Mouse (Mus musculus): Measurements from ENCODE around the gene Vps26a. TPM values are rescaled to one million over a fixed set of nuclear protein-coding genes. Genes with fewer than 3 reads are reported as not detected.

Gene Vps26a
- polyA plus RNA-seq, 1 experiment from 2014 or later, result 105 TPM

DNA sequence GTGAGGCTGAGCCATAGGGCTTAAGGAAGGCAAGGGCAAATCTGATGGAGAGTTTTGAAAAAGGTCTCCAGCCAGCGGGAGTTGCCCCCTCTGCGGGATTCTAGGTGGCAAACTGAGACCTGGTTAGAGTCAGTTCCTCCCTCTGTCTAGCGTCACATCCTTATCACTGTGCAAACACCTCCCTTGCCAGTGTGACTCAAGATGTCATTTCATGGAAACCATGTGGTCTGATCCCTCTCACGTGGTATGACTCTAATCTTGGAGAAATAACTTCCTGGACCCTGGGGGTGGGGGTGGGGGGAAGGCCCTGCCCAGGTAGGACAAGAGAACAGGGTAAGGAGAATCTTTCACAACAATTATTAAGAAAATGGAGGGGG lies 73.0 kb downstream of the Vps26a start:
- Histone ChIP-seq H3K9me3 (ENCODE audit: control insufficient read depth, low read length) (no peaks in the 10 kb centered on the region), H3K27ac (ENCODE audit: low read depth, low read length) (no peak overlapping the region), H3K9ac (ENCODE audit: low read length) (no peak overlapping the region), H3K4me1 (ENCODE audit: control insufficient read depth, insufficient read depth, low read length) (no peaks in the 10 kb centered on the region), H3K27me3 (ENCODE audit: control insufficient read depth, insufficient read depth, low read length) (no peaks in the 10 kb centered on the region), H3K4me3 (ENCODE audit: low read depth, low read length) (no peak overlapping the region), H3K36me3 (ENCODE audit: control insufficient read depth, insufficient read depth, low read length) (no peaks in the 10 kb centered on the region), H3K4me2 (ENCODE audit: low read depth) (no peak overlapping the region)
- ATAC-seq (ENCODE audit: insufficient read depth, low FRiP score, low TSS enrichment), result no peak
- WGBS, result 49% methylated on average over 4 of the region's 4 CpGs
- no peak for DNase-seq (ENCODE audit: low spot score)

DNA sequence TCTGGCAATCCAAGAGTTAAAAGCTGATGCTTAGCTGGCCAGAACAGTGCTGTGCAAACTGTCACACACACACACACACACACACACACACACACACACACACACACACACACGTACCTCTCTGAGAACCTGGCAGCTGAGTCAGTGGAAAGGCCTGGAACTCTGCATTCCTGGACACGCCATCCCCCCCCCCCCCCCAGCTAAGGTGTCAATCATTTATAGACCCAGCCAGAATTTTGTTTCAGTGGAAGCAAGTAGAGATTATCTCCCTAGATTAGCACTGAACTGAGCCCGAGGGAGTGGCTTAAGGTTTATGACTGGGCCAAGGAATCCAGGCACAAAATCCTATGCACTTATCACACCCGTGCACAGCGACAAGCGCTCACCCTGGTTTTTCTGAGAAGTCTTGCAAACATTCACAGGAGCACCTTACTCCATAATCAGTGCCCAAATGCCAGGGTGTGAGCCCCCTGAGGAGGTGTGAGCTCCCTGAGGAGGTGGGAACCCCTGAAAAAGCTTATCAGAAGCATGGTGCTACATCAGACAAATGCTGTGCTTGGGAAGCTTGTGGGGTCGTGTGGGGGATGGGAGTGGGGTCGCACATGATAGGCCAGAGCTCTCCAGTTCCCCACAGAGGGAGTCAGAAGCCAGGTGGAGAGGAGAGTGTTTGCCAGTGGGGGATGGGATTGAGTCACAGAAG lies 73.5 kb downstream of the Vps26a start:
- Histone ChIP-seq H3K4me1 (ENCODE audit: control insufficient read depth, insufficient read depth, low read length) (no peaks in the 10 kb centered on the region), H3K27me3 (ENCODE audit: control insufficient read depth, insufficient read depth, low read length) (no peaks in the 10 kb centered on the region), H3K36me3 (ENCODE audit: control insufficient read depth, insufficient read depth, low read length) (no peaks in the 10 kb centered on the region), H3K9ac (ENCODE audit: low read length) (no peak overlapping the region), H3K4me3 (ENCODE audit: low read depth, low read length) (no peak overlapping the region), H3K9me3 (ENCODE audit: control insufficient read depth, low read length) (no peaks in the 10 kb centered on the region), H3K27ac (ENCODE audit: low read depth, low read length) (no peak overlapping the region), H3K4me2 (ENCODE audit: low read depth) (no peak overlapping the region)
- 41% methylated on average over 8 of the region's 8 CpGs for WGBS
- ATAC-seq (ENCODE audit: insufficient read depth, low FRiP score, low TSS enrichment) (no peak), DNase-seq (ENCODE audit: low spot score) (no peak)

DNA sequence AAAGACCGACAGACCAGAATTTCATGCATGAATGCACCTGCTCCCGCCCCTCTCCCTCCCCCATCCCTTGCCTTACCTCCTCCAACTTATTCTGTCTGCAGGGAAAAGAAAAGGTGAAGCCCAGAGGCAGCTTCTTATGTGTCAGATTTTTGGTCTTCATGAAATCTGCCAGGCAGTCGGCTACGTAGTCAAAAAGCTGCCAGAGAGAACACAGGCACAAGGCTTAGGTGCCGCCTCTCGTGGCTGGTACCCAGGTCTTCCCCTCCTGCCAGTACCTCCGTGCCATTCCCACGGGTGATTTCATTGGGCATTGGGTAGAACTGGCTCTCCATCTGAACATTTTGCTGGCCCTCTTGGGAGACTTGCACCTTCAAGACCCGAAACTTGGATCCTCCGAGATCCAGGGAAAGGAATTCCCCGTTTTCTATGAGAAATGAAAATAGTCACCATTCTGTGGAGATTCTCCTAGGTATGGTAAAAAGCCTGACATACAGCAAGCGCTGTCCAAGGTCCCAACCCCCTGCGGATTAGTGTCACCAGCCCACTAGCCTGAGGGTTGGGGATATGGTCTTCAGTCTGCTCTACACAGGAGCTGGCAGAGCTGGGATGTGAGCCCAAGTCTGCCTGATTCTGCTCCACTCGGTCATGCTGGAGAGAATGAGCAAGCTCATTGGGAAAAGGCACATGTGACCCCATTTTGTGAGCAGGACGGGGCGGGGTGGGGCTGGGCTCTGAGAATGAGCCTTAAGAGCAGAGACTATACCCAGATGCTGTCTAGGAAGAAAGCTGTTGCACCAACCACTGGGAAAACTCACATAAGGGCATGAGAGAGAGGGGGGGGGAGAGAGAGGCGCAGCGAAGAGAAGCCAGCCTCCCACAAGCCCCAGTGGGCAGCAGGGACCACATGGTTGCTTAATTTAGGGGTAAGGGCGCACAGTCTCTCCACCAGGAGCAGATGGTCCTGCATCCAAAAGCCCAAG lies 74.9 kb downstream of the Vps26a start:
- Histone ChIP-seq H3K27me3 (ENCODE audit: control insufficient read depth, insufficient read depth, low read length) (no peaks in the 10 kb centered on the region), H3K4me2 (ENCODE audit: low read depth) (no peak overlapping the region), H3K27ac (ENCODE audit: low read depth, low read length) (no peak overlapping the region), H3K36me3 (ENCODE audit: control insufficient read depth, insufficient read depth, low read length) (no peaks in the 10 kb centered on the region), H3K4me3 (ENCODE audit: low read depth, low read length) (no peak overlapping the region), H3K9ac (ENCODE audit: low read length) (no peak overlapping the region), H3K9me3 (ENCODE audit: control insufficient read depth, low read length) (no peaks in the 10 kb centered on the region), H3K4me1 (ENCODE audit: control insufficient read depth, insufficient read depth, low read length) (no peaks in the 10 kb centered on the region)
- DNase-seq (ENCODE audit: low spot score) (no peak), ATAC-seq (ENCODE audit: insufficient read depth, low FRiP score, low TSS enrichment) (no peak)
- 72% methylated on average over 19 of the region's 19 CpGs for WGBS

DNA sequence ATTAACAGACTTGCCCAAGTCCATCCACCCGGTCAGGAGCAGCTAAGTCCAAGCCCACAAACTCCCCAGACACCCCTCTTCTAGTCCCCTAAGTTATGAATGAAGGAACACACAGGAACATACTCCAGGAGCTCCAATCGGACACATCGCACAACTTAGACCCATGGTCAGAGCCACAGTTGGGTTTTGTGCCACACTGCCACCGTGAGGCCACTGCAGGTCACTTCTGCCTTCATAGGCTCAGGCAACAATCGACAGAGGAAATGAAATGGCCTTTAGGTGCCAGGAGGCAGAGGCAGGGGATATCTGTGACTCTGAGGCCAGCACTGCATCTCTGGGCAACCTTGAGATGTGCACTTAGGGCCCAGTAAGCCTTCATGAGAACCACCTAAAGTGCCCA lies 75.7 kb downstream of the Vps26a start:
- H3K9me3 ChIP-seq (ENCODE audit: control insufficient read depth, low read length), result no peaks in the 10 kb centered on the region
- H3K4me2 ChIP-seq (ENCODE audit: low read depth), result no peak overlapping the region
- H3K9ac ChIP-seq (ENCODE audit: low read length), result no peak overlapping the region
- H3K36me3 ChIP-seq (ENCODE audit: control insufficient read depth, insufficient read depth, low read length), result no peaks in the 10 kb centered on the region
- 14% methylated on average over 5 of the region's 5 CpGs for WGBS
- no peak for ATAC-seq (ENCODE audit: insufficient read depth, low FRiP score, low TSS enrichment)
- no peak overlapping the region for H3K27ac ChIP-seq (ENCODE audit: low read depth, low read length)
- DNase-seq (ENCODE audit: low spot score), result peak; percentile 72
- H3K4me3 ChIP-seq (ENCODE audit: low read depth, low read length), result no peak overlapping the region
- H3K4me1 ChIP-seq (ENCODE audit: control insufficient read depth, insufficient read depth, low read length), result no peaks in the 10 kb centered on the region
- H3K27me3 ChIP-seq (ENCODE audit: control insufficient read depth, insufficient read depth, low read length), result no peaks in the 10 kb centered on the region

Other genes starting within 250 kb of the Vps26a start
- not detected in 2 replicates for gene Tacr2, start 234.4 kb downstream of the Vps26a start, polyA plus RNA-seq (2014; fragmentation: Nextera tagmentation; extraction: Ambion mirVana)
- gene Hk1, start 106.9 kb downstream of the Vps26a start, polyA plus RNA-seq (2014; fragmentation: Nextera tagmentation; extraction: Ambion mirVana), result 27.6 and 36.9 TPM in 2 replicates
- 0.22 TPM in 1 of 2 replicates, not detected in the other for gene Hkdc1, start 64.3 kb downstream of the Vps26a start, polyA plus RNA-seq (2014; fragmentation: Nextera tagmentation; extraction: Ambion mirVana)
- 0.99 and 1.0 TPM in 2 replicates for gene 4930507D05Rik, start 37.3 kb downstream of the Vps26a start, polyA plus RNA-seq (2014; fragmentation: Nextera tagmentation; extraction: Ambion mirVana)
- 27.1 and 28.4 TPM in 2 replicates for gene Supv3l1, start 37.1 kb downstream of the Vps26a start, polyA plus RNA-seq (2014; fragmentation: Nextera tagmentation; extraction: Ambion mirVana)
- gene Srgn, start 40.6 kb upstream of the Vps26a start, polyA plus RNA-seq (2014; fragmentation: Nextera tagmentation; extraction: Ambion mirVana), result 5.3 and 7.3 TPM in 2 replicates
- 62.3 and 62.5 TPM in 2 replicates for gene Kif1bp, start 91.7 kb upstream of the Vps26a start, polyA plus RNA-seq (2014; fragmentation: Nextera tagmentation; extraction: Ambion mirVana)
- 35.8 and 36.9 TPM in 2 replicates for gene Ddx21, start 115.5 kb upstream of the Vps26a start, polyA plus RNA-seq (2014; fragmentation: Nextera tagmentation; extraction: Ambion mirVana)
- 118 and 123 TPM in 2 replicates for gene Ddx50, start 164.4 kb upstream of the Vps26a start, polyA plus RNA-seq (2014; fragmentation: Nextera tagmentation; extraction: Ambion mirVana)
- gene Stox1, start 239.3 kb upstream of the Vps26a start, polyA plus RNA-seq (2014; fragmentation: Nextera tagmentation; extraction: Ambion mirVana), result 1.1 and 1.9 TPM in 2 replicates